Mouse (Mus musculus) midbrain, embryonic 16.5 days (tissue): ENCODE data around the gene Lmo2. TPM values are rescaled to one million over a fixed set of nuclear protein-coding genes. Genes with fewer than 3 reads are reported as not detected.
"Not testable (repeated sequence)": the region's sequence is repeated elsewhere in the genome, so short reads cannot be mapped to it uniquely, and the experiment has no call there.

Experiments
- ATAC-seq: fragments of 200-750 bp; cut with Nextera tagmentation; 2 replicates; pipeline ENCODE4 v1.8.0; 2017; ENCODE audit warnings: moderate TSS enrichment
- H3K27ac ChIP-seq: fragments of 300-500 bp; sonication (generic); 2 replicates; pipeline ENCODE4 v1.5.1; 2014; ENCODE audit warnings: mild to moderate bottlenecking, low read length, mixed read lengths
- H3K27me3 ChIP-seq: fragments of 300-500 bp; sonication (generic); 2 replicates; pipeline ENCODE4 v1.6.1; 2014; ENCODE audit warnings: low read depth, low read length, mixed read lengths; ENCODE audit not compliant: control insufficient read depth, insufficient read depth
- H3K36me3 ChIP-seq: fragments of 300-500 bp; sonication (generic); 2 replicates; pipeline ENCODE4 v1.6.1; 2014; ENCODE audit warnings: mild to moderate bottlenecking, low read length, moderate library complexity, mixed read lengths; ENCODE audit not compliant: control insufficient read depth, insufficient read depth
- H3K4me1 ChIP-seq: fragments of 300-500 bp; sonication (generic); 2 replicates; pipeline ENCODE4 v1.6.1; 2014; ENCODE audit warnings: mild to moderate bottlenecking, low read length, mixed read lengths; ENCODE audit not compliant: control insufficient read depth, insufficient read depth
- H3K4me2 ChIP-seq: fragments of 300-500 bp; sonication (generic); 2 replicates; pipeline ENCODE4 v1.6.1; 2014; ENCODE audit warnings: mild to moderate bottlenecking, low read length, mixed read lengths
- H3K4me3 ChIP-seq: fragments of 300-500 bp; sonication (generic); 2 replicates; pipeline ENCODE4 v1.5.1; 2014; ENCODE audit warnings: low read depth, mild to moderate bottlenecking, low read length, moderate library complexity, mixed read lengths
- H3K9ac ChIP-seq: fragments of 300-500 bp; sonication (generic); 2 replicates; pipeline ENCODE4 v1.6.1; 2014; ENCODE audit warnings: low read depth, low read length, mixed read lengths
- H3K9me3 ChIP-seq: fragments of 300-500 bp; sonication (generic); replicated peaks from 2 replicates; pipeline ENCODE4 v1.6.1; 2014; ENCODE audit warnings: mild to moderate bottlenecking, low read length, mixed read lengths; ENCODE audit not compliant: control insufficient read depth, poor library complexity, severe bottlenecking
- WGBS: fragments of 180-500 bp; shearing (Covaris S2); extraction: QIAGEN DNeasy Blood & Tissue Kit; methylation state at CpG from one replicate; pipeline ENCODE4 v1.1.7; 2014; 5-methylcytosine and 5-hydroxymethylcytosine counted together
- polyA plus RNA-seq: library from polyadenylated mRNA; unstranded; fragments of >200 nt; fragmentation: Nextera tagmentation; extraction: Ambion mirVana; gene quantifications from 2 replicates; pipeline ENCODE4 v1.2.1, GENCODE M21; 2015

Gene Lmo2
- polyA plus RNA-seq, 1 experiment from 2014 or later: 25.5 TPM

GRCm38 (mm10) chr2:103983146-103983545 is 25.4 kb downstream of the Lmo2 start:
- 82% methylated on average over 10 of the region's 10 CpGs for WGBS
- H3K36me3 ChIP-seq: no peaks in the 10 kb centered on the region
- no peak for ATAC-seq

GRCm38 (mm10) chr2:103987595-103987994 is 29.8 kb downstream of the Lmo2 start:
- H3K36me3 ChIP-seq, H3K27me3 ChIP-seq, ATAC-seq, H3K4me1 ChIP-seq, H3K4me3 ChIP-seq, H3K9ac ChIP-seq, H3K4me2 ChIP-seq, H3K27ac ChIP-seq, H3K9me3 ChIP-seq: not testable (repeated sequence)
- WGBS: 78% methylated on average over 5 of the region's 8 CpGs

More at GRCm38 (mm10) chr2:103983146-103983545, 25.4 kb downstream of the Lmo2 start:
- no peak overlapping the region for H3K9ac ChIP-seq
- H3K27ac ChIP-seq: no peak overlapping the region
- no peaks in the 10 kb centered on the region for H3K9me3 ChIP-seq
- no peak overlapping the region for H3K4me2 ChIP-seq
- no peak overlapping the region for H3K4me3 ChIP-seq
- peaks cover 3% of the 10 kb centered on the region; the same call in 1 of the 2 replicates for H3K4me1 ChIP-seq
- H3K27me3 ChIP-seq: no peaks in the 10 kb centered on the region

GRCm38 (mm10) chr2:103989724-103990123 is 31.9 kb downstream of the Lmo2 start:
- Histone ChIP-seq H3K27me3 (no peaks in the 10 kb centered on the region), H3K4me2 (no peak overlapping the region), H3K9me3 (no peaks in the 10 kb centered on the region), H3K4me3 (no peak overlapping the region), H3K9ac (no peak overlapping the region), H3K4me1 (peaks cover 7% of the 10 kb centered on the region), H3K27ac (no peak overlapping the region), H3K36me3 (no peaks in the 10 kb centered on the region)
- 84% methylated on average over 6 of the region's 6 CpGs for WGBS
- no peak for ATAC-seq

- no peak overlapping the region for H3K4me2 ChIP-seq
- no peak overlapping the region for H3K4me3 ChIP-seq
- no peak for ATAC-seq
- no peaks in the 10 kb centered on the region for H3K36me3 ChIP-seq
- H3K27me3 ChIP-seq: no peaks in the 10 kb centered on the region
- no peaks in the 10 kb centered on the region for H3K9me3 ChIP-seq
- H3K4me1 ChIP-seq: peaks cover 7% of the 10 kb centered on the region
- H3K9ac ChIP-seq: no peak overlapping the region
- H3K27ac ChIP-seq: no peak overlapping the region
These were observed 33.5 kb downstream of the Lmo2 start for GRCm38 (mm10) chr2:103991303-103991702.

- Histone ChIP-seq H3K4me3 (peak overlapping the region; percentile 12), H3K27me3 (no peaks in the 10 kb centered on the region), H3K4me1 (peaks cover 7% of the 10 kb centered on the region), H3K9ac (peak overlapping the region; percentile 56; the same call in 1 of the 2 replicates), H3K4me2 (peak overlapping the region; percentile 46), H3K27ac (peak overlapping the region; percentile 85), H3K36me3 (no peaks in the 10 kb centered on the region), H3K9me3 (no peaks in the 10 kb centered on the region)
- 45% methylated on average over 9 of the region's 9 CpGs for WGBS
- peak; percentile 77 for ATAC-seq
These were observed 34.4 kb downstream of the Lmo2 start for GRCm38 (mm10) chr2:103992162-103992561.

- Histone ChIP-seq H3K4me3 (peak overlapping the region; percentile 12), H3K4me1 (peaks cover 7% of the 10 kb centered on the region), H3K9ac (peak overlapping the region; percentile 56), H3K4me2 (peak overlapping the region; percentile 46), H3K36me3 (no peaks in the 10 kb centered on the region), H3K27ac (peak overlapping the region; percentile 85), H3K27me3 (no peaks in the 10 kb centered on the region), H3K9me3 (no peaks in the 10 kb centered on the region)
- 13% methylated on average over 17 of the region's 17 CpGs for WGBS
- ATAC-seq: peak; percentile 77
These were observed 35.0 kb downstream of the Lmo2 start for GRCm38 (mm10) chr2:103992618-103993332.

- no peaks in the 10 kb centered on the region for H3K9me3 ChIP-seq
- WGBS: 23% methylated on average over 2 of the region's 2 CpGs
These were observed 43.3 kb downstream of the Lmo2 start for GRCm38 (mm10) chr2:104001076-104001475.

GRCm38 (mm10) chr2:104001861-104002260 is 44.1 kb downstream of the Lmo2 start:
- no peak overlapping the region for H3K4me3 ChIP-seq
- no peak overlapping the region for H3K27ac ChIP-seq
- H3K27me3 ChIP-seq: no peaks in the 10 kb centered on the region
- WGBS: 75% methylated on average over 4 of the region's 4 CpGs
- no peak overlapping the region for H3K4me2 ChIP-seq
- H3K9me3 ChIP-seq: no peaks in the 10 kb centered on the region
- no peaks in the 10 kb centered on the region for H3K36me3 ChIP-seq
- no peaks in the 10 kb centered on the region for H3K4me1 ChIP-seq
- H3K9ac ChIP-seq: no peak overlapping the region
- ATAC-seq: no peak

More at GRCm38 (mm10) chr2:104001076-104001475, 43.3 kb downstream of the Lmo2 start:
- H3K4me1 ChIP-seq: no peaks in the 10 kb centered on the region
- H3K4me2 ChIP-seq: no peak overlapping the region
- no peaks in the 10 kb centered on the region for H3K36me3 ChIP-seq
- ATAC-seq: no peak
- no peak overlapping the region for H3K9ac ChIP-seq
- H3K27ac ChIP-seq: no peak overlapping the region
- H3K4me3 ChIP-seq: no peak overlapping the region
- H3K27me3 ChIP-seq: no peaks in the 10 kb centered on the region

- Histone ChIP-seq H3K9ac (no peak overlapping the region), H3K4me3 (no peak overlapping the region), H3K4me2 (no peak overlapping the region), H3K4me1 (no peaks in the 10 kb centered on the region), H3K9me3 (no peaks in the 10 kb centered on the region), H3K27me3 (no peaks in the 10 kb centered on the region), H3K36me3 (no peaks in the 10 kb centered on the region), H3K27ac (no peak overlapping the region)
- 35% methylated on average over 16 of the region's 16 CpGs for WGBS
- ATAC-seq: peak; percentile 75
These were observed 45.1 kb downstream of the Lmo2 start for GRCm38 (mm10) chr2:104002711-104003413.
